Mouse (Mus musculus): ENCODE data around the gene Iqgap2.

Gene Iqgap2

GRCm38 (mm10) chr13:95882001-95882400, 9.7 kb downstream of the Iqgap2 start:
- DNase-seq = no peak

GRCm38 (mm10) chr13:95881427-95881826, 10.3 kb downstream of the Iqgap2 start:
- DNase-seq = no peak

DNA sequence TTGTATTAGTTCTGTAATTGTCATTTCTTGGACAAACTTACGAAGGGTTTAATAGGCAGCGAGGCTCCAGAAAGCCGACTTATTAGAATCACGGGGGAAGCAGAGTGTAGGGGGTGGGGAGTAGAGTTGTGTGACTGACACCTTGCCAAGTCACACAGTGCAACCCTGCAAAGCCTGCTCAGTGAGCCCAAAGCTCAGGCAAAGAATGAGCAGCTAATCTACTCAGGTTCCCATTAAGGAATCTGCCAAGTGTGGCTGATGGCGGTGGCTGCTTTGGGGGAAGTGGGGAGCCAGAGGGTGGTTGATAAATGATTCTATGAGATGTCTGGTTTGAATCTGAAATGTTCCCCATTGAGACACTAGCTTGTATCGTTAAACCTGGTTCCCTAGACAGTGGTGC, 11.1 kb downstream of the Iqgap2 start:
- peak; percentile 26 to 41 for DNase-seq

DNA sequence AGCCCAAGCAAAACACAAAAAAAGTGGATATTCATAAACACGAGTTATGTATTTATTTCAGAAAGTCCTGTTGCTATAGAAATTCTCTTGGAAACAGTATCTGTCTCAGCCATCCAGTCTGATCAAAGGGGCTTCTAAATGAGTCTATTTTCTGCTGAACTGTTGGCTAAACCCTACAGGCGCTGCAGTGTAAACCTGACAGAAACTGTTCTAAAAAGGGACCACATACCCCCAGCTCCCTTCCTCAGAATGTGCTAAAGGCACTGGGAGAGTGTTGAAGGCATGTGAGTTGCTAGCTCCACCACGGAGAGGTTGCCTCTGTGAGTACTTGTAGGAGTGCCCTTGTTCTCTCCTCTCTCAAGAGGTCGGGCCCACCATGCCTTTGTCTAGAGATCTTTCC, 19.7 kb downstream of the Iqgap2 start:
- DNase-seq = no peak

- no peak for DNase-seq
Observed at GRCm38 (mm10) chr13:95870626-95871025, 21.1 kb downstream of the Iqgap2 start.

GRCm38 (mm10) chr13:95868896-95869540, 22.7 kb downstream of the Iqgap2 start:
- no peak for DNase-seq

DNA sequence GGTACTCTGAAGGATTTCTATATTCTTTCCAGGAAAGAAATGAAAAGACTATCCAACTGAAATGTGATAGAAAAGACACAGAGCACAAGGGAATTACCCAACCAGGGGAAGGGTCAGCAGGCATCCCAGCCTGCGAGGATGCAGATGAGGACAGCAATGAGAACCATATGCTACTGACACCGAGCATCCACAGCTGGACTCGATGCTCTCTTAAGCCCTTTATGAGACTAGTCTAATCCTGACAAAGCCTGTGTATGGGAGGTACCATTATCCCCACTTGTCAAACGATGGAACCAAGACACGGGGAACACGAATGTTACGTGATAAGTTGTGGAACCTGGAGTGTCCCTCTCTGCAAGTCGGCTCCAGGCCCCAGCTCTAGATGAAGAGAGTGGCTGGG, 29.5 kb downstream of the Iqgap2 start:
- DNase-seq = no peak

DNA sequence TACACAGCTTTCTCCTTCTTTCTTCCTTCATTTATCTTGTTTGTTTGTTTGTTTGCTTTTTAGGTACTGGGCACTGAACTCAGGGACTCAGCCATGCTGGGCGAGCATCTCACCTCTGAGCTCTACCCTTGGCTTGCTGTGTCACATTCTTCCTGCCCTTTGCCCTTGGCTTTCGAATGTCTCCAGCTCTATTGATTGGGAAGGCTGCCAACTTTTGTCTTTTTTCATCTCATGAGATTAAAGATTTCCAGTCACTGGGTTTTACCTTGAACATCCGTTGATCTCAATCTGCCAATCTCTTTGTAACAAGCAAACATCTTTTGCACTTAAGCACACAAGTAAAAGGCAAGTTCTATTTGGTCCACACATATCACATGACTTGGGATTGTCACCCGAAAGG, 32.5 kb downstream of the Iqgap2 start:
- no peak for DNase-seq

DNA sequence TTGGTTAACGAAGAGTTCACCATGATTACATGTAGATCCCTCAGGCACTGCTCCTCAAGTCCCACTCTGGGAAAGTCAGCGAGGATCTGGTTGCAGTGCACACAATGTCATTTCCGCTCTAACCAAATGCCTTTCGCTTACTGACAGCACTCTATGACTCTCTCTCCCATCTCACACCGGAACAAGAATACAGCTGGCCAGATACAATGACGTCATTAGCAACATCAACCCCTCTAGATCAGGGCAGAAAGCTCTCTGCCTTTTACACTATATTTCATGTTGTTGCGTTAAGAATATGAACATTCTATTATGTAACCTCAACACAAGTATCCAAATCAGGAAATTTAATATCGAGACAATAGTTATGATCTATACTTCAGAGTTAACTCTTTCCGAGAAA, 32.9 kb downstream of the Iqgap2 start:
- DNase-seq = no peak

- no peak for DNase-seq
Observed at GRCm38 (mm10) chr13:95855537-95855936, 36.2 kb downstream of the Iqgap2 start.

DNA sequence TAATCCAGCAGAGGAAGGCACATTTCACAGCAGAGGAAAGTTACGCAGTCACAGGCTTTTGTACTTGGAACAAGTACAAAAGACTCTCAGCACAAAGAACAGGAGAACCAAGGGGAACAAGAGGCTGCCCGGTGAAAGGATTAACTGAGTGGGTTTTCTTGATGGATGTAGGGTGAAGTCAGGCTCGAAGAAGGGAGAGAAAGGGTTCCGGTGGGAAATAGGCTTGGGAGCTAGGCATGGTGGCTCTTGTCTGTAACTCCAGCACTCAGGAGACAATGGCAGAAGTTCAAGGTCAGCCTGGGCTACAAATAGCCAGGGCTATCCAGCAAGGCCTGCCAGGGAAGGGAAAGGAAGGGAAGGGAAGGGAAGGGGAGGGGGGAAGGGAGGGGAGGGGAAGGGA, 40.1 kb downstream of the Iqgap2 start:
- no peak for DNase-seq

DNA sequence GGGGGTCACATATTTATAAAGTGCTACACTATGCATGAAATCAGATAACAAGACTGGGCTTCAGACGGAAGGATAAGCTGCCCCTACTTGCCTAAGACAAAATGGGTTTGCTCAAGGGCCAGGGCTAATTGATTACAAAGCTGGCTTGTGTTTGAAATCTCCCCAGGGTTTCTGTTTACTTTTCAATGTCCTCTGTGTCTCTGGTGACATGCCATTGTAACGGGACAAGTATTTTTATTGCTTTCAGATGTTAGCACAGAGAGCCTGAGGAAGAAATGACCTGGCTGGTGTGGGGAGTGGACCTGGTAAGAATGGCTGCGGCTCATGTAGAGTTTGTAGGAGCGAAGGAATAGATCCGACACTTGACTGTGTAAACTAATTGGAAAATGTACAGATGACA, 41.3 kb downstream of the Iqgap2 start:
- no peak for DNase-seq

- DNase-seq = peak; percentile 59 to 66
Observed at GRCm38 (mm10) chr13:95849501-95850007, 42.2 kb downstream of the Iqgap2 start.

- no peak for DNase-seq
Observed at GRCm38 (mm10) chr13:95846364-95846763, 45.4 kb downstream of the Iqgap2 start.

GRCm38 (mm10) chr13:95844950-95845349, 46.8 kb downstream of the Iqgap2 start:
- DNase-seq = no peak

DNA sequence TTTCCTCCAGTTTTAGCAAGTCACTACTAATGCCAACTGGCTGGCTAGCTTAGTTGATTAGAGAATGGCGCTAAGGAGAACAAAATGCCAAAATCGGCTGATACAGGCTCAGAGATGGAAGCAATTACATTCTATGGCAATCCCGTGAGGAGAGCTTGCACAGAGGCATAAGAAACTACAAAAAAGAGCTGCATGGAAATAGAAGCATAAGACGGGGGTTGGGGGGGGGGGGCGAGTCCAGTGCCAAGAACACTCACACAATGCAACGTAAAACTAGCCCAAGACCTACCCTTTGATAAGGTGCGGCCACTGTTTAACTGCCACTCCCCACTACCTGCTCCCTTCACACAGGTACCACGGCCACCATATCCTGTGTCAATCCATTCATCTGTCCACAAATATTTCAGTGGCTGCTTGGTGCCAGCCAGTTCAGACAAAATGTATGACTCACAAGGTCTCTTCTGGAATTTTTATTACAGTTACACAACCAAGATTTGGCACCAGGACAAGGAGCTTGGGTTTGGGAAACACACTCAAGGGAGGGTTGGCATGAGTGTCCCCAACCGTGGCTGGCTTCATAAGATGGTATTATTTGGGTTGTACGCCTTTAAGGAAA, 48.2 kb downstream of the Iqgap2 start:
- no peak for DNase-seq

GRCm38 (mm10) chr13:95842803-95843202, 48.9 kb downstream of the Iqgap2 start:
- no peak for DNase-seq

GRCm38 (mm10) chr13:95841946-95842345, 49.8 kb downstream of the Iqgap2 start:
- no peak for DNase-seq

DNA sequence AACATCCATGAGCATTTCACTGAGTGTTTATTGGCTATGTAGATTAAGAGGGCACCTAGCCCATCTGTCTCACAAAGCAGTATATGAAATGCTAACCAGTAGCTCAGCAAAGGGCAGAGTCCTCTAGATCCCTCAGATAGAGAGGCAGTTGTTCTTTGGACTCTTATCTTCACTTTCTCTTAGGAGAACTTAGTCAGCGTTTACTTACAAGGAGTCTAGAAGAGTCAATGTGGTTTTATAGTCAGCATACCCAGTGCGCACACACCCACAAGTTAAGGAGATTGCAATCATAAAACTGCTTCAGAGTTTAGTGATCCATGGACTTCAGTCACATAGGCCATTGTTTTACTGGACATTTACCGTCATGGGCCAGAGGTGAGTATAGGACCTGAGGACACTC, 54.8 kb downstream of the Iqgap2 start:
- DNase-seq = no peak

- DNase-seq = no peak
Observed at GRCm38 (mm10) chr13:95833473-95833872, 58.2 kb downstream of the Iqgap2 start.

DNA sequence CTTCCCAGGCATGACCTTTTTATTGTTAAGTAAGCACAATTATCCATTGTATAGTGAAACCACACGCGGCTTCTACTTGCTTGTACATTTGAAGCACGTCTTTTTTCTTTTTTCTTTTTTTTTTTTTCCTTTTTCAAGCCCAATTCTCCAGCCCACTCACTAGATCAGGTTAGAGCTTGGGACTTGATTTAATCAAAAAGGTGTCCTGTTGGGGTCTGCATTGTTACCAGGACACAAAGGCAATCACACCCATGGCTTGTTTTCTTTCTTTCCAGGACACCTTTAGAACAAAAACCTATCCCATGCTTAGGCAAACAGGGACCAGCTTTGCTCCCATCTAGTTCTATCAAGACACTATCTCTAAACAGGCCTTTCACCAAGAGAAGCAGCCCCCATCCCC, 59.0 kb downstream of the Iqgap2 start:
- DNase-seq = no peak

DNA sequence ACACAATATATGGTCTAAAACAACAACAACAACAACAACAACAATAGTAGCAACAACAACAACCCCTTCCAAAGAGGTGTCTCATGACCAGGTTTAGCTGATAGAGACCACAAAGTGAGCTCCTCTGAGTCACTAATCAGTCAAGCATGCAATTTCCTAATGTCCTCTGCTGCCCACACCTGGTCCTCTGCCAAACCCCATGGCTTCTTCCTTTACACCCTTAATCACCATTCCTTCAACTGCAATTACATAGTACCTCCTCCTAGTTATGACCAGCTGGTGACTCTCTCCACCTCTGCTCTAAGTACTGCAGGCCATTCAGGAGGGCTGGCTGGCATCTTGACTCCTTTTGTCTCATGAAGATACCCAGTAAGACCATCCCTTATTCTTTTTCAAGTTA, 60.0 kb downstream of the Iqgap2 start:
- peak; percentile 56 to 63 for DNase-seq

DNA sequence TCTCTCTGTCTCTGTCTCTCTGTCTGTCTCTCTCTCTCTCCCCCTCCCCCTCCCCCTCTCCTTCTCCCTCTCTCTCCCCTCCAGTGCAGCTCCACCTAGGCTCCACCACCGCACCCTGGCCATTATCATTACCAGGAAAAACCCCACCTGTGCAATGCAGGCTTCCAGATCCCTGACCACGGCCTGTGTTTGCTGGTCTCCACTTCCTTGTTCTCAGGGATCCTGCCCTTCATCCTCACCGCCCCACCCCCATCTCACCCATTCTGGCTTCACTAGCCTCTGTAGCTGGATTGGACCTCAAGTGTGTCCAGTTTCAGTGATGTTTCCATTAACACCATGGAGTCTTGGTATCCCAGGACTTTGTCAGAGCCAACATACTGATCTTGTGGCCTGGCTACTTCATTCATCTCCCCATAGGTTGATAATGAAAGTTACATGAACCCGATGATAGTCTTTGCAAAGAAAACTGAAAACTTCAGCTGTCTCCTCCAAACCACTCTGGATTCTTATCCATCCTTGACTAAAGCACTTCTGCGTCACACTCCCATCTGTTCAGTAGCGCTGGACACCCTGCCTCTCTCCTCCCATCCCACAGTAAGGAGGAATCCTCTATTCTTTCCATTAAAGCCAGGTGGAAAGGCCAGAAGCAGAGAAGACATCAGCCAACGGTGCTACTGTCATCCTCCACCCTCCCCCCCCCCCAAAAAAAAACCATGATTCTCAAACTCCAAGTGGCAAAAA, 62.1 kb downstream of the Iqgap2 start:
- DNase-seq = no peak

DNA sequence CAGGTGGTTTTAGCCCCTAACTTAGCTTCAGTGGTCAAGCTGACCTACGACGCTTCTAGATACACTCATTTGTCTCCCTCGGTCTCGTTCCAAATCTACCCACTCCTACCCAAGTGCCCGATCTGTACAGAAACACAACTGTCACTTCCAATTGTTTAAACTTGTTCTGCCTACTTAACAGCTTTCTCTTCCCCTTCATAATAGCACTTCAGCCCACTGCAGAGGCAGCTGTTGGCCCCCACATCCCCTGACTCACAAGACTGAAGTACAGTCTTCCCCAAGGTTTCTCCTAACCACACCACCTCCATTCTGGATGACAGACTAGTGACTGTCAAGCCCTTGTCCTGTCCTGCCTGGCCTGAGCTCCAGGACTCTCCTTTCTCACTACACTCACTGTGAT, 63.1 kb downstream of the Iqgap2 start:
- no peak for DNase-seq

All from cerebellum, postnatal 10 days (tissue).